Mouse (Mus musculus): Measurements from ENCODE around the gene Myl4. TPM values are rescaled to one million over a fixed set of nuclear protein-coding genes. Genes with fewer than 3 reads are reported as not detected.

Myl4 gene
- polyA plus RNA-seq, 1 experiment from 2014 or later = 1.2 TPM

DNA sequence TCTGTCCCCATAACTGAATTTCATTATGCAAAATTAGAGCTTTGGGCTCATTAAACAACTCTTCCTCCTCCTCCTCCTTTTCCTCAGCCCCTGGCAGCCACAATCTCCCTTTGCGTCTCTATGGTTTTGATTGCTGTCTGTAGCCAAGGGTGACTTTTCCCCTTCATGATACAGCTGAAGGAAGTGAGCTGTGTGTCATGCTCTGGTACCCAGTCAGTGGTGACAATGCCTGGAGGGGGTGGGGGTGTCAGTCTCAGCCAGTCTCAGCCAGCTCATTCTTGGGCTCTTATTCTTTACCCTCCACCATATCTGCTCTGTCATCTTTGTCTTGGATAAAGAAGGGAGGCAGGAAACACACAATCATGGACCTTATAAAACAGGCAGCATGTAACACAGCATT lies 80.8 kb downstream of the Myl4 start:
- Histone ChIP-seq H3K9me3 (no peaks in the 10 kb centered on the region), H3K27ac (no peak overlapping the region), H3K4me1 (replicated peaks) (peaks cover 16% of the 10 kb centered on the region), H3K27me3 (ENCODE audit: insufficient read depth, poor library complexity, severe bottlenecking) (no peaks in the 10 kb centered on the region), H3K4me3 (no peak overlapping the region), H3K36me3 (no peaks in the 10 kb centered on the region)
- 73% methylated on average over 1 of the region's 1 CpGs for WGBS
- DNase-seq (ENCODE audit: low spot score) = no peak

GRCm38 (mm10) chr11:104637010-104637409 lies 86.5 kb downstream of the Myl4 start:
- WGBS = 94% methylated on average over 14 of the region's 14 CpGs
- H3K4me3 ChIP-seq = no peak overlapping the region
- no peak overlapping the region for H3K27ac ChIP-seq
- no peak for DNase-seq (ENCODE audit: low spot score)
- no peaks in the 10 kb centered on the region for H3K36me3 ChIP-seq
- H3K27me3 ChIP-seq (ENCODE audit: insufficient read depth, poor library complexity, severe bottlenecking) = no peaks in the 10 kb centered on the region
- H3K4me1 ChIP-seq (replicated peaks) = peaks cover 16% of the 10 kb centered on the region
- H3K9me3 ChIP-seq = no peaks in the 10 kb centered on the region

DNA sequence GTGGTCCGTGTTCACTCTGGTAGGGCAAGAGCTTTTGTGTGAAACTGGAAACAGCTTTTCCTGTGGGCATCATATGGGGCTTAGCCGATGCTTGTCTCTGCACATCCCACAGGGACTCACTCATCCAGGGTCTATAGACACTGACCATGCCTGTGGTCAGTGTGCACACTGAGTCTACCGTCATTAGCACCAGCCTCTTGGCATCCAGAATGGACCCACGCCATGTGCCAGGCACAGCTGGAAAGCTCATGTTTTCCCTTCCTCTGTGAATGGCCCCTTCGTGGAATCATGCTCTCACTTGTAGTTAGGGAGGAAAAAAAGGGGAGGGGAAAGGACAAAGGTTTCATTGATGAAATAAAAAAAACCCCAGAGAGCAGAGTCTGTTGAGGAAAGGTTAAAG lies 87.5 kb downstream of the Myl4 start:
- H3K27ac ChIP-seq = no peak overlapping the region
- H3K36me3 ChIP-seq = no peaks in the 10 kb centered on the region
- peaks cover 10% of the 10 kb centered on the region for H3K4me1 ChIP-seq (replicated peaks)
- DNase-seq (ENCODE audit: low spot score) = no peak
- H3K4me3 ChIP-seq = no peak overlapping the region
- H3K9me3 ChIP-seq = no peaks in the 10 kb centered on the region
- H3K27me3 ChIP-seq (ENCODE audit: insufficient read depth, poor library complexity, severe bottlenecking) = no peaks in the 10 kb centered on the region
- 55% methylated on average over 5 of the region's 5 CpGs for WGBS

GRCm38 (mm10) chr11:104638906-104639305 lies 88.4 kb downstream of the Myl4 start:
- WGBS = 81% methylated on average over 2 of the region's 2 CpGs
- Histone ChIP-seq H3K27ac (no peak overlapping the region), H3K4me3 (no peak overlapping the region), H3K27me3 (ENCODE audit: insufficient read depth, poor library complexity, severe bottlenecking) (no peaks in the 10 kb centered on the region), H3K9me3 (no peaks in the 10 kb centered on the region), H3K4me1 (replicated peaks) (peaks cover 15% of the 10 kb centered on the region), H3K36me3 (no peaks in the 10 kb centered on the region)
- no peak for DNase-seq (ENCODE audit: low spot score)

GRCm38 (mm10) chr11:104639634-104640033 lies 89.2 kb downstream of the Myl4 start:
- WGBS = 87% methylated on average over 9 of the region's 9 CpGs
- Histone ChIP-seq H3K9me3 (no peaks in the 10 kb centered on the region), H3K27me3 (ENCODE audit: insufficient read depth, poor library complexity, severe bottlenecking) (no peaks in the 10 kb centered on the region), H3K36me3 (no peaks in the 10 kb centered on the region), H3K27ac (no peak overlapping the region), H3K4me1 (replicated peaks) (peaks cover 15% of the 10 kb centered on the region), H3K4me3 (no peak overlapping the region)
- no peak for DNase-seq (ENCODE audit: low spot score)

- H3K9me3 ChIP-seq = no peaks in the 10 kb centered on the region
- DNase-seq (ENCODE audit: low spot score) = no peak
- H3K4me1 ChIP-seq (replicated peaks) = peaks cover 15% of the 10 kb centered on the region
- H3K27ac ChIP-seq = no peak overlapping the region
- 83% methylated on average over 10 of the region's 10 CpGs for WGBS
- no peak overlapping the region for H3K4me3 ChIP-seq
- H3K36me3 ChIP-seq = no peaks in the 10 kb centered on the region
- no peaks in the 10 kb centered on the region for H3K27me3 ChIP-seq (ENCODE audit: insufficient read depth, poor library complexity, severe bottlenecking)
Observed at GRCm38 (mm10) chr11:104640894-104641293, 90.4 kb downstream of the Myl4 start.

GRCm38 (mm10) chr11:104643236-104643635 lies 92.8 kb downstream of the Myl4 start:
- Histone ChIP-seq H3K27me3 (ENCODE audit: insufficient read depth, poor library complexity, severe bottlenecking) (no peaks in the 10 kb centered on the region), H3K4me1 (replicated peaks) (peaks cover 21% of the 10 kb centered on the region), H3K36me3 (no peaks in the 10 kb centered on the region), H3K9me3 (no peaks in the 10 kb centered on the region), H3K27ac (peak overlapping the region; percentile 45; the same call in 1 of the 2 replicates), H3K4me3 (no peak overlapping the region)
- 87% methylated on average over 4 of the region's 4 CpGs for WGBS
- no peak for DNase-seq (ENCODE audit: low spot score)

Other genes starting within 250 kb of the Myl4 start
- gene Kansl1, start 81.8 kb upstream of the Myl4 start, polyA plus RNA-seq (2016; fragmentation: Nextera tagmentation; extraction: Ambion mirVana) = 28.9 TPM in 2 replicates
- gene Cdc27, start within 50 bp of the Myl4 start, polyA plus RNA-seq (2016; fragmentation: Nextera tagmentation; extraction: Ambion mirVana) = 38.6 and 53.4 TPM in 2 replicates
- gene Itgb3, start 57.3 kb downstream of the Myl4 start, polyA plus RNA-seq (2016; fragmentation: Nextera tagmentation; extraction: Ambion mirVana) = 3.5 and 3.6 TPM in 2 replicates
- gene Gm11639, start 135.0 kb downstream of the Myl4 start, polyA plus RNA-seq (2016; fragmentation: Nextera tagmentation; extraction: Ambion mirVana) = 0.01 TPM in 1 of 2 replicates, not detected in the other

All from hindbrain, embryonic 10.5 days (tissue).